Mouse (Mus musculus) forebrain, embryonic 16.5 days (tissue): ENCODE results near the gene Lat2. TPM values are rescaled to one million over a fixed set of nuclear protein-coding genes. Genes with fewer than 3 reads are reported as not detected.

ENCODE experiments used
- ATAC-seq: fragments of 200-750 bp; cut with Nextera tagmentation; 2 replicates; pipeline ENCODE4 v1.8.0; 2017; ENCODE audit warnings: mild to moderate bottlenecking, moderate library complexity
- H3K27ac ChIP-seq: fragments of 300-500 bp; sonication (generic); 2 replicates; pipeline ENCODE4 v1.5.1; 2014; ENCODE audit warnings: low read length, control low read depth
- H3K27me3 ChIP-seq: fragments of 300-500 bp; sonication (generic); replicated peaks from 2 replicates; pipeline ENCODE4 v1.6.1; 2014; ENCODE audit warnings: low read length; ENCODE audit not compliant: control insufficient read depth, insufficient read depth
- H3K36me3 ChIP-seq: fragments of 300-500 bp; sonication (generic); 2 replicates; pipeline ENCODE4 v1.6.1; 2014; ENCODE audit not compliant: control insufficient read depth, insufficient read depth
- H3K4me1 ChIP-seq: fragments of 300-500 bp; sonication (generic); replicated peaks from 2 replicates; pipeline ENCODE4 v1.6.1; 2014; ENCODE audit warnings: low read length; ENCODE audit not compliant: control insufficient read depth, insufficient read depth
- H3K4me2 ChIP-seq: fragments of 300-500 bp; sonication (generic); 2 replicates; pipeline ENCODE4 v1.6.1; 2014; ENCODE audit warnings: mild to moderate bottlenecking, low read length, control low read depth
- H3K4me3 ChIP-seq: fragments of 300-500 bp; sonication (generic); replicated peaks from 2 replicates; pipeline ENCODE4 v1.5.1; 2014; ENCODE audit warnings: mild to moderate bottlenecking, low read length, control low read depth
- H3K9ac ChIP-seq: fragments of 300-500 bp; sonication (generic); replicated peaks from 2 replicates; pipeline ENCODE4 v1.6.1; 2014; ENCODE audit warnings: low read depth, low read length, control low read depth
- H3K9me3 ChIP-seq: fragments of 300-500 bp; sonication (generic); 2 replicates; pipeline ENCODE4 v1.6.1; 2016; ENCODE audit warnings: low read length; ENCODE audit not compliant: control insufficient read depth
- WGBS: fragments of 180-500 bp; shearing (Covaris S2); extraction: QIAGEN DNeasy Blood & Tissue Kit; methylation state at CpG from one replicate; pipeline ENCODE4 v1.1.7; 2014; 5-methylcytosine and 5-hydroxymethylcytosine counted together
- polyA plus RNA-seq: library from polyadenylated mRNA; unstranded; fragments of >200 nt; fragmentation: Nextera tagmentation; extraction: Ambion mirVana; gene quantifications from 2 replicates; pipeline ENCODE4 v1.2.1, GENCODE M21; 2015

Lat2 gene
- polyA plus RNA-seq, 1 experiment from 2014 or later = 5.3 TPM

- no peak overlapping the region for H3K9ac ChIP-seq
- 87% methylated on average over 4 of the region's 4 CpGs for WGBS
- H3K4me1 ChIP-seq = peaks cover 12% of the 10 kb centered on the region
- H3K36me3 ChIP-seq = no peaks in the 10 kb centered on the region
- H3K27me3 ChIP-seq = no peaks in the 10 kb centered on the region
- no peaks in the 10 kb centered on the region for H3K9me3 ChIP-seq
- no peak for ATAC-seq
- H3K27ac ChIP-seq = no peak overlapping the region
- H3K4me2 ChIP-seq = no peak overlapping the region
- no peak overlapping the region for H3K4me3 ChIP-seq
Measured at GRCm38 (mm10) chr5:134567445-134567844, 47.4 kb downstream of the Lat2 start.

DNA sequence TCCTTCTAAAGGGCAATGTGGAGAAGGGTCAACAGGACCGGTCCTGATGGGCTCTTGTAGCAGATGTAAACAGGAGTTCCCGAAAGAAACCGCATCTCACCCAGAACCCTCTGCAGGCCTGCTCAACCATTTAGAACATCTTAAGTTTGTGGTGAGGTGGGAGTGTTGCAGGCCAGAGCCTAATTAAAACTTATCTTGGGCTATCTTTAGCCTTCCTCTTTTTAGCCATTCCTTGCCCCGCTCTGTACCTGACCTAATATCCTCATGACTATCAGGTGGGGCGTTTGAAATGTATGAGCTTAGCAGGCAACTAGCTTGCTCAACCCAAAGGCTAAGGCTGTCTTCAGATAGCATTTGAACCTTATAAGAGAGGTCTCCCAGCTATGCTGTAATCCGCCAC, 49.1 kb downstream of the Lat2 start:
- Histone ChIP-seq H3K4me3 (no peak overlapping the region), H3K36me3 (no peaks in the 10 kb centered on the region), H3K27ac (no peak overlapping the region), H3K9ac (no peak overlapping the region), H3K4me1 (peaks cover 5% of the 10 kb centered on the region; the same call in 1 of the 2 replicates), H3K4me2 (no peak overlapping the region), H3K9me3 (no peaks in the 10 kb centered on the region), H3K27me3 (no peaks in the 10 kb centered on the region)
- WGBS = 95% methylated on average over 6 of the region's 6 CpGs
- ATAC-seq = no peak

GRCm38 (mm10) chr5:134564272-134564671, 50.6 kb downstream of the Lat2 start:
- Histone ChIP-seq H3K36me3 (no peaks in the 10 kb centered on the region), H3K4me2 (no peak overlapping the region), H3K4me1 (peaks cover 5% of the 10 kb centered on the region; the same call in 1 of the 2 replicates), H3K27ac (no peak overlapping the region), H3K9ac (no peak overlapping the region), H3K27me3 (no peaks in the 10 kb centered on the region), H3K9me3 (no peaks in the 10 kb centered on the region), H3K4me3 (no peak overlapping the region)
- 89% methylated on average over 2 of the region's 2 CpGs for WGBS
- ATAC-seq = no peak

- no peak overlapping the region for H3K4me2 ChIP-seq
- H3K27ac ChIP-seq = no peak overlapping the region
- no peak for ATAC-seq
- H3K27me3 ChIP-seq = no peaks in the 10 kb centered on the region
- no peaks in the 10 kb centered on the region for H3K36me3 ChIP-seq
- peaks cover 10% of the 10 kb centered on the region for H3K4me1 ChIP-seq
- no peak overlapping the region for H3K4me3 ChIP-seq
- 84% methylated on average over 16 of the region's 16 CpGs for whole genome bisulfite sequencing
- H3K9me3 ChIP-seq = no peaks in the 10 kb centered on the region
- H3K9ac ChIP-seq = no peak overlapping the region
Measured at GRCm38 (mm10) chr5:134560450-134561171, 54.2 kb downstream of the Lat2 start.

DNA sequence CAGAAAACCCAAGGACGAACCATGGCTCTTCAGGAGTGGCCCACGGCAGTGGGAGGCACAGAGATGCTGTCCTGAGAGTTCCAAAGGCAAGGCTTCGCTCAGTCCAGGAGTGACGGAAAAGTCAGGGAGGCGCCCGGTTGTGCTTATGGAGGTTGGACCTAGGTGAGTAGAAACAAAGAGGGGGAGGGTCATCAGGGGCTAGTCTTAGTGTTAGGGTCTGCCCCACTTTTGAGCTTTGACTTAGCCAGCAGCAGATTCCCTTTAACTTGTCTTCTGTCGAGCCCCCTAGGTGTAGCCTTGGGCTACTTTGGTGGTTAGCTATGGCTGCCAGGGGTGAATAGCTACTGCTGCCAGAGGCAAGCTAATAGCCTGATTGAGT, 54.8 kb downstream of the Lat2 start, which contains the start of gene Syna:
Syna (minus strand) TSS at position 101 of the 379 bp plus-strand sequence.
- Histone ChIP-seq H3K9me3 (no peaks in the 10 kb centered on the region), H3K27me3 (no peaks in the 10 kb centered on the region), H3K36me3 (no peaks in the 10 kb centered on the region), H3K9ac (no peak within 1 kb of the TSS), H3K4me3 (no peak within 1 kb of the TSS), H3K4me1 (peaks cover 15% of the 10 kb centered on the region), H3K4me2 (no peak within 1 kb of the TSS), H3K27ac (no peak within 1 kb of the TSS)
- WGBS = 88% methylated on average over 7 of the region's 7 CpGs
- no peak for ATAC-seq

- H3K27ac ChIP-seq = no peak overlapping the region
- no peaks in the 10 kb centered on the region for H3K27me3 ChIP-seq
- no peak overlapping the region for H3K9ac ChIP-seq
- H3K36me3 ChIP-seq = no peaks in the 10 kb centered on the region
- no peak overlapping the region for H3K4me3 ChIP-seq
- no peak for ATAC-seq
- no peaks in the 10 kb centered on the region for H3K9me3 ChIP-seq
- H3K4me2 ChIP-seq = peak overlapping the region; percentile 39
- H3K4me1 ChIP-seq = peaks cover 26% of the 10 kb centered on the region
- 13% methylated on average over 20 of the region's 20 CpGs for WGBS
Measured at GRCm38 (mm10) chr5:134555463-134556164, 59.2 kb downstream of the Lat2 start.

- H3K4me3 ChIP-seq = no peak overlapping the region
- no peak overlapping the region for H3K4me2 ChIP-seq
- 86% methylated on average over 5 of the region's 5 CpGs for WGBS
- no peak for ATAC-seq
- peaks cover 40% of the 10 kb centered on the region for H3K4me1 ChIP-seq
- H3K36me3 ChIP-seq = no peaks in the 10 kb centered on the region
- no peak overlapping the region for H3K9ac ChIP-seq
- no peak overlapping the region for H3K27ac ChIP-seq
- no peaks in the 10 kb centered on the region for H3K9me3 ChIP-seq
- no peaks in the 10 kb centered on the region for H3K27me3 ChIP-seq
Measured at GRCm38 (mm10) chr5:134553951-134554546, 60.8 kb downstream of the Lat2 start.

DNA sequence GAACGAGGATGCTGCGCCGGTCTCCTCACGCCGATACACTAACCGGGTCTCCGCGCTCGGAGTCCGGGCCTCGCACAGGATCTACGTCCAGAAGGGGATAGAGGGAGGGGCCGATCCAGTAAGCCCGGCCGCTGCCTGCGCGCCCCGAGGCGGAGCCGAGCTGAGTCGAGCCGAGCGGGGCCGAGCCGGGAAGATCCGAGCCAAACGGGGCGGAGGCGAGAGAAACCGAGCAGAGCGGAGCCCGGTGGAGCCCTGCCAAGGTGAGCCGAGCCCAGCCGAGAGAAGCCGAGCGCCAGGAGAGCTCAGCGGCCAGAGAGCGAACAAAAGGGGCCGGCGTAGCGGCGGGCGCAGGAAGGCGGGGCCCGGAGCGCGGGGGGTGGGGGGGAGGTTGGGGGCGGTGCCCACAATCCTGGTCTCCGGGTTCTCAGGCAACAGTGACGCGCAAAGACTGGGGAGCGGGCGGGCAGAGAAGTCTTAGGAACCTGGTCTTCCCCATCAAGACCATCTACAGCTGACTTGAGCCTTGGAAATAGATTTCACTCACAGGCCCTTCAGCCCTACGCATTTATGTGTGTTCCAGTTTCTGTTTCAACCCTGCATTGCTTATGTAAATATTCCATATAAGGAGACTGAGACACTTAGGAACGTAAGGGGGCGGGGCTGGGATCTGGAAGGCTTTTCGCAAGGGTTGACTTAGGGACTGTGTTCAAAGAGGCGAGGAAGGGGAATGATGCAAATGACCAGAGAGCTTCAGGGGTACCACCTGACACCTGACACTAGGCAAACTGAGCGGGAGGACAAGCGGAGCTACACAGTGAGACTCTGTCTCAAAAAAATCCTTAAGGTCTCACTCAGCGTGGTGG, 62.5 kb downstream of the Lat2 start, which contains the start of gene Clip2:
Clip2 (minus strand) TSS at position 325 of the 863 bp plus-strand sequence.
- no peaks in the 10 kb centered on the region for H3K9me3 ChIP-seq
- peak within 1 kb of the TSS; percentile 89 for H3K4me2 ChIP-seq
- peak within 1 kb of the TSS; percentile 97 for H3K9ac ChIP-seq
- peak; percentile 93 for ATAC-seq
- no peaks in the 10 kb centered on the region for H3K36me3 ChIP-seq
- H3K4me3 ChIP-seq = peak within 1 kb of the TSS; percentile 86
- WGBS = 1% methylated on average over 57 of the region's 61 CpGs
- H3K27ac ChIP-seq = peak within 1 kb of the TSS; percentile 99
- no peaks in the 10 kb centered on the region for H3K27me3 ChIP-seq
- peaks cover 56% of the 10 kb centered on the region for H3K4me1 ChIP-seq
